Mouse (Mus musculus) lung, postnatal 25 days (tissue): ENCODE measurements around the gene Atl3.
A peak's percentile ranks its signal among the peaks of the same experiment; 100 is the strongest.

ENCODE experiments used
- DNase-seq: peaks from one replicate; pipeline ENCODE4 v3.0.0; 2022; ENCODE audit warnings: low spot score

Gene Atl3

DNA sequence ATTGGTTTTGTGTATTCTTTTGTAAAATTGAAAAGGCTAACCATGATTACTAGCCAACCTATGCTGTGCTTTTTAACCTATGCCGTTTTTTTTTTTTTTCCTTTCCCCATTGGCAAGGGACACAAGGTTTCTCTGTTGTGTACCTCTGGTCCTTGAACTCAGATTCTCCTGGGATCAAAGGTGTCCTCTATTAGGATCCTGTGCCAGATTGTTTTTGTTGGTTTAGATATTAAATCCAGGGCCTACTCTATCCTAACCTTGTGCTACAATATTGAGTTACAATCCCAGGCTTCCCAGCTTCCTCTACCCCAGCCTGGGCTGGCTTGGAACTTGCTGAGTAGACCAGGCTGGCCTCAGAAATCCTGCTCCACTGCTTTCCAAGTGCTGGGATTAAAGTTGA, 6.9 kb downstream of the Atl3 start:
- no peak for DNase-seq

GRCm38 (mm10) chr19:7502432-7502831, 8.6 kb downstream of the Atl3 start:
- peak; percentile 36 for DNase-seq

- no peak for DNase-seq
Measured at GRCm38 (mm10) chr19:7506321-7506720, 12.5 kb downstream of the Atl3 start.

DNA sequence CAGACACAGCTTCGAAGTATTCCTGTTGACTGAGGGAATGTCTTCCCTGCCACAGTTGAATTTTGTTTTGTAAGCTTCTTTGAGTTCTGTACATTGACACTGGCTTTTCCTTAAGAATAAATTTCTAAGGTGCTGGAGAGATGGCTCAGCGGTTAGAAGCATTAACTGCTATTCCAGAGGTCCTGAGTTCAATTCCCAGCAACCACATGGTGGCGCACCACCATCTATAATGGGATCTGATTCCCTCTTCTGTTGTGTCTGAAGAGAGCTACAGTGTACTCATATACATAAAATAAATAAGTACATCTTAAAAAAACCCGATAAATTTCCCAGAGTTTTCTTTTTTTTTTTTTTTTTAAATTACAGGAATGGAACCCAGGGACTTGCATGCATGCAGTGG, 14.2 kb downstream of the Atl3 start:
- DNase-seq: no peak

- DNase-seq: no peak
Measured at GRCm38 (mm10) chr19:7516437-7516836, 22.6 kb downstream of the Atl3 start.

- DNase-seq: no peak
Measured at GRCm38 (mm10) chr19:7521619-7522018, 27.8 kb downstream of the Atl3 start.

DNA sequence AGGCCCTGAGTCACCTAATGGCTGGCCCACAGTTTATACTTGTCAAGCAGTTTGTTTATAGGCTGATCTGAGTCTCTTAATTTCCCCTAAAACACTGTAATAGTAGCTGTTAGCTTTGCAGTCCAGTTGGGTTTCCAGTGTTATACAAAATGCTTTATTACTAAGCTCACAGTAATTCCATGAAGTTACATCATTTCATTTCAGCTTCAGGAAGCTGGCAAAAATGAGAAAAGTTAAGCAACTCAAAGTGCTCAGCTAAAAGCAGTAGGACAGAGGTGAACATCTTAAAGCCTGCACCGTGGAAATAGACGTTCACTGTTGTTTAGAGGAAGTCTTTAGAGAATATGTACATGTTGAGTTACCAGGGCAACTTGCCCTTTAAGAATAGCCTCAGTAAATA, 29.0 kb downstream of the Atl3 start:
- no peak for DNase-seq

DNA sequence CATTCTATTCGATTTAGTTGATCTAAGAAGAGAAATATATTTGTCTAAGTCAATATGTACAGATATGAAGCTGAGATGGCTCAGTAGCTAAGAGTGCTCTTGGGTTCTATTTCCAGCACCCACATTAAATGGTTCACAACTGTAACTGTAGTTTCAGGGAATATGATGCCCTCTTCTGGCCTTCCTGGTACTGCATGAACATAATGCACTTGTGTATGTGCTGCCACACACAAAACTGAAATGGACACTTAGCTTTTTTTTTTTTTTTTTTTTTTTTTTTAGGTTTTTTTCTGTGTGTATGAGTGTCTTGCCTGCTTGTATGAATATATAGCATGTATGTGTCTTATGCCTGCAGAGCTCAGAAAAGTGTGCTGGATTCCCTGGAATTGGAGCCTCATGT, 29.5 kb downstream of the Atl3 start:
- DNase-seq: peak; percentile 17

- no peak for DNase-seq
Measured at GRCm38 (mm10) chr19:7523781-7524180, 29.9 kb downstream of the Atl3 start.

DNA sequence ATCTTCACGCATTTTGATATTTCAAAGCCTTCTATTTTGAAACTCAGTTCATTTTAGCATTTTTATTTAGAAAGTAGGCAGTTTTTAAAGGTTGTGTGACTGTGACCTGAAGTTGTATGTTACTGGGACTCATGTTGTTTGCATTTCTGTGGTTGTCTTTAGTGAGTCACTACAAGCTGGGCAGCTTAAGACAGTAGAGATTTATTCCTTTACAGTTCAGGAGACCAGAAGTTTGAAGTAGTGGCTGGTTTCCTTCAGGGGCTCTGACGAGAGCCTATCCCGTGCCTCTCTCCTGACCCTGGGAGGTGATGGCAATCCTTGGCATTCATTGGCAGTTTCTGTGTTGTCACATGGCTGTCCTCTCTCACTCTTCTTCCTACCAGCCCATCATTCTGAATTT, 31.0 kb downstream of the Atl3 start:
- no peak for DNase-seq

- DNase-seq: peak; percentile 56
Measured at GRCm38 (mm10) chr19:7528639-7529428, 35.0 kb downstream of the Atl3 start.

DNA sequence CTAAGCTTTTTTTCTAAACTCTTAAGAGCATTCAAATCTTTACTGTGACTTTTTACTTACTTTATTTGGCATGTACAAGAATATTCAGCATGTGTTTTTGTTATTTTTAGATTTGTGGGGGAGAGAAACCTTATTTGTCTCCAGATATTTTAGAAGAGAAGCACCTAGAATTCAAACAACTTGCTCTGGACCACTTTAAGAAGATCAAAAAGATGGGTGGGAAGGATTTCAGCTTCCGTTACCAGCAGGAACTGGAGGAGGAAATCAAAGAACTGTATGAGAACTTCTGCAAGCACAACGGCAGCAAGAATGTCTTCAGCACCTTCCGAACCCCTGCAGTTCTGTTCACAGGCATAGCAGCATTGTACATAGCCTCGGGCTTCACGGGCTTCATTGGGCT, 38.1 kb downstream of the Atl3 start:
- DNase-seq: no peak

GRCm38 (mm10) chr19:7533891-7534290, 40.1 kb downstream of the Atl3 start:
- no peak for DNase-seq

- no peak for DNase-seq
Measured at GRCm38 (mm10) chr19:7548924-7549323, 55.1 kb downstream of the Atl3 start.

DNA sequence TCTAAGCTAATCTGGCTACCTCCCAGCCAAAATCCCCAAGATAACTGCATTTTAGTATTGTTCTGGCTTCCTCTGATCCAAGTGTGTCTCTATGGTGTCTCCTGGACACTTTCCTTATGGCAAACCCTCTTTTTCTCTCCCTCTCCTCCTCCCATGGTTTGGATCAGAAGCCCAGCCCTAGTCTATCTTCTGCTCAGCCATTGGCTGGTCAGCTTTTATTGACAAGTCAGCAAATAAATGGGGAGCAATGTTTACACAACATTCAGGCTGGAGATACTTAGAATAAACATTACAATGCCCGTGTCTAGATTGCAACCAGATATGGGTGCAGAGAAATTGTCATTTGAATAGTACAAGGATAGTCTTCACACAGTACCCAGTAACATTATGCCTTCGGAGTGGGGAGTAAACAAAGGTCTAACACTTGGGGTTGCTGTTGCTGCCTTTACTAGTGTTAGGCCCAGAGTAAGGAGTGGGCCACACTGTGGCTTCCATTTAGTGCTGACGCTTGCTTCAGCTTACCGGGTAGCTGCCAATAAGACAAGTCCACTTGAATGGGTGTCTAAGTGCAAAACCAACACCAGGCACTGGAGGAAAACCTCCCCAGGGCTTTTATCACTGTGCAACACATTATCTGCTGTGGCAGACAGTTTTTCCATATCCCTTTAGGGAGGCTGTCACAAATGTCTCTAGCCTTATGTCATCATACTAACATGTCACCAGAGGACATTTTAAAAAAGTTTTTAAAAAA, 57.9 kb downstream of the Atl3 start:
- DNase-seq: peak; percentile 29

GRCm38 (mm10) chr19:7552301-7552673, 58.4 kb downstream of the Atl3 start:
- peak; percentile 16 for DNase-seq

GRCm38 (mm10) chr19:7553441-7553840, 59.6 kb downstream of the Atl3 start:
- DNase-seq: no peak

DNA sequence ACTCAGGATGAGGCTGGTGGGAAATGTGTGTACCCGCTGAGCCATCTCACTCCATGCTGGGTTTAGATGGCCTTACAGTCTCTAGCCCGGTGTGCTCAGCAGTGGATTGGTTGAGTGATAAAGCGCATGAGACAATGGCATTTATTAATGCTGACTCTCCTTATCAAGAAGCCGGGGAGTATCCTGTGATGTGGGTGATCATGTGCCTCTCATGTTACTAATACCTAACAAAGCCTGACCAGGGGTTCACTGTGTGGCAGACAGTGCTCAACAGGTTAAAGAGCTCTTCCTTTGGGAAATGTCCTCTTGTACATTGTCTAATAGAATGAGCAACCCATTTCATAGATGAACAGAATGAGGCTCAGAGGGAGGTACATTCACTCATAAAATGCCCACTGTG, 61.0 kb downstream of the Atl3 start:
- no peak for DNase-seq

- no peak for DNase-seq
Measured at GRCm38 (mm10) chr19:7556641-7557040, 62.8 kb downstream of the Atl3 start.

DNA sequence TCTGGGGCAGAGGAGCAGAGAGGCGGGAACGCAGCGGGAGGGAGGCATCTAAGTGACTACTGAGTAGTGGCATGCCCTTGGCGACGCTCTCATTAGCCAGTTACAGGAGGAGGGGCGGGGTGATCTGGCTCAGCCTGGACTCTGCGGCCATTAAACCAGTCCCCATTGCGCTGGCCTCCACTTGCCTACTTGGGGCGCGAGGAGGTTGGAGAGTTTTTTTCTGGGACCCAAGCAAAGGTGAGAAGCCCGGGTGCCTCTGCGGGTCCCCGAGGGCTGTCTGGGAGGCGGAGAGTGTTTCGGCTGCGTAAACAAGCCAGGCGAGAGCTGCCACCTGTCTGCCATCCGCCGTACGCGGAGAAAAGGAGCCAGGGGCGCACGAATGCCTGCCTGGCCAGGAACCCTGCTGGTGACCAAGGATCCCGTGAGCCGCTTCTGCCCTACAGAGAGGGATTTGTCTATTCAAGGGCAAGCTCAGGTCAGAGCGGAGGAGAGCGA, 63.5 kb downstream of the Atl3 start, which contains the start of gene Pla2g16:
Gene Pla2g16, plus strand, starts transcription at position 132 of the 495 bp plus-strand sequence.
- DNase-seq: peak; percentile 75

- no peak for DNase-seq
Measured at GRCm38 (mm10) chr19:7557844-7558243, 64.0 kb downstream of the Atl3 start.

GRCm38 (mm10) chr19:7558675-7559074, 64.8 kb downstream of the Atl3 start:
- no peak for DNase-seq

DNA sequence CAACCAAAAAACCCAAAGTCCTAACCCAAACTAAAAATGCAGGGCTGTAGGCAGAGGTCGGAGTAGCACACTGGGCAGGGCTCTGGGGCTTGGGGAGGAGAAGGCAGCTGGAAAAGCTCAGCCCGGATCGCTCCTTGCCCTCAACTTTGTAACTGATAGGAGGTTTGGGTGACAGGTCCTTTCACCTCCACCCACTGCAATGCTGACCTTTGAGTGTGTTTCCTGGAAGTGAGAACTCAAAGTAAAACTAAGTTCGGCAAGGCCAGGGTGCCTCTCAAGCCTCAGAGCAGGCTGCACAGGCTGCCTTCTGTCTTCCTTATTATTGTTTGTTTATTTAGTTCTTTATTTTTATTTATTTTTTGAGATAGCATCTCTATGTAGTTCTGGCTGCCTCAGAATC, 66.1 kb downstream of the Atl3 start:
- DNase-seq: no peak
